Mouse (Mus musculus) embryo, embryonic 10 days (tissue): ENCODE results near the gene Cxcl17.

Experiments used
- DNase-seq: peaks from one replicate; pipeline ENCODE4 v3.0.0-alpha.2; 2015; ENCODE audit warnings: low spot score

The Cxcl17 gene

GRCm38 (mm10) chr7:25369058-25369749, 43.5 kb downstream of the Cxcl17 start, which contains the start of gene Cnfn:
Gene Cnfn (minus strand): TSS chr7:25369724.
- DNase-seq, result no peak

DNA sequence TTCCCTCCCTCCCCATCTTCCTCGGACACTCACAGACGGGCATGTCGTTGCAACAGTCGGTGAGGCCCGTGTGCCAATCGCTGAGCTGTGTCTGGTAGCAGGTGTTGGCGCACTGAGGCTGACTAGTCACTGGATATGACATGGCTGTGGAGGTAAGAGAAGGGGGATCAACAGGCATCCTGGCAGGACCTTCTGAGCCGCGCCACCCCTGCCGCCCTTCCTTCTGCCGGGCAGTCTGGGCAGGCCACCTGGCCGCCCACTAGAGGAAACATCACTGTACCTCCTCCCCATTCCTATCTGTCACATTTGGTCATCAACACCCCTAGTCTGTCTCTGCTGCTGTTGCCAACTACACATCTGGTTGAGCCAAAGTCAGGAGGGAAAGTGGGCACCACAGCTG, 44.4 kb downstream of the Cxcl17 start:
- DNase-seq, result no peak

DNA sequence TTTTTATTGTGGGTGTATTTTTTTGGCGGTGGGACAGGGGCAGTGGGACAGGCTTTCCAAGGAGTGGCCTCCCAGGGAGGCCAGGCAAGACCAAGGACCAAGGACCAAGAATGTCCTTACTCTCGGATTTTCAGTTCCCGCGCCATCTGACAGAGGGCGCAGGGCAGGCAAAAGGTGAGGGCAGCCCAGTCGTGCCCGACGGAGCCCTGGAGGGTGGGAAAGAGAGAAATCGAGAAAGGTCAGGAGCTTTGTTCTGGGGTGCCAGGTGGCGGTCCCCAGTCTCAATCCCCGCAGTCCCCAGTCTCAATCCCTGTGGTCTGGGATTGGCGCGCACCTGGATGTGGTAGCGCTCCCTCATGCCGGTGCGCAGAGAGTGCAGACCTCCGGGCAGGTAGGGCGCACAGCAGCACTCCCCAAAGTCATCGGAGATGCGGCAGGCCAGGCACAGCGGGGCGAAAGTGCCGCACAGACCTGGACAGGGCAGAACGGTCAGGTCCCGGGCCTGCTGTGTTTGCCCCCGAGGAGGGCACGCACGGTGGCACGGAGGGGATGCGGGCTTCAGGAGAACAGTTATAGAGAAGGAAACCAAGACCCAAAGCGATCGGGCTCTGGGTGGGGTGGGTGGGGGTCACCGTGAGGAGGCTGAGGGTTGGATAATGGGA, 44.9 kb downstream of the Cxcl17 start:
- DNase-seq, result peak; percentile 56

GRCm38 (mm10) chr7:25365937-25366625, 46.6 kb downstream of the Cxcl17 start:
- peak; percentile 29 for DNase-seq

GRCm38 (mm10) chr7:25363632-25364031, 49.1 kb downstream of the Cxcl17 start:
- no peak for DNase-seq

DNA sequence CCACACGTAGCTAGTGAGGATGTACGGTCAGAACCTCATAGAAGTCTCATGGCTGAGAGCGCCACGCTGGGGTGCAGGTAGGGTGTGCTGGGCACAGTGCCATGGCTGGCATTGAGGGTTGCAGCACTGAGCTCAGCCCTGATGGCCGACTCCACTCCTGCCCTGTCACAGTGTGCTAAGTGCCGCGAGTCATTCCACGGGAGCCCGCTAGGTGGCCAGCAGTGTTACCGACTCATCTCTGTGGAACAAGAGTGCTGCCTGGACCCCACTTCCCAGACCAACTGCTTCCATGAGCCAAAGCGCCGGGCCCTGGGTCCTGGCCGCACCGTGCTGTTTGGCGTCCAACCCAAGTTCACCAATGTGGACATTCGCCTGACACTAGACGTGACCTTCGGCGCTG, 49.5 kb downstream of the Cxcl17 start:
- no peak for DNase-seq

- peak; percentile 27 for DNase-seq
These were observed 53.9 kb downstream of the Cxcl17 start for GRCm38 (mm10) chr7:25358721-25359206.
